Mouse (Mus musculus): ENCODE measurements at regions not wholly inside any gene's neighbourhood (a gene's known extent, or its start where the extent isn't known, plus 50 kb on each side); places are given as distances from the start of the nearest gene placed in this dataset.
A peak's percentile ranks its signal among the peaks of the same experiment; 100 is the strongest.

DNA sequence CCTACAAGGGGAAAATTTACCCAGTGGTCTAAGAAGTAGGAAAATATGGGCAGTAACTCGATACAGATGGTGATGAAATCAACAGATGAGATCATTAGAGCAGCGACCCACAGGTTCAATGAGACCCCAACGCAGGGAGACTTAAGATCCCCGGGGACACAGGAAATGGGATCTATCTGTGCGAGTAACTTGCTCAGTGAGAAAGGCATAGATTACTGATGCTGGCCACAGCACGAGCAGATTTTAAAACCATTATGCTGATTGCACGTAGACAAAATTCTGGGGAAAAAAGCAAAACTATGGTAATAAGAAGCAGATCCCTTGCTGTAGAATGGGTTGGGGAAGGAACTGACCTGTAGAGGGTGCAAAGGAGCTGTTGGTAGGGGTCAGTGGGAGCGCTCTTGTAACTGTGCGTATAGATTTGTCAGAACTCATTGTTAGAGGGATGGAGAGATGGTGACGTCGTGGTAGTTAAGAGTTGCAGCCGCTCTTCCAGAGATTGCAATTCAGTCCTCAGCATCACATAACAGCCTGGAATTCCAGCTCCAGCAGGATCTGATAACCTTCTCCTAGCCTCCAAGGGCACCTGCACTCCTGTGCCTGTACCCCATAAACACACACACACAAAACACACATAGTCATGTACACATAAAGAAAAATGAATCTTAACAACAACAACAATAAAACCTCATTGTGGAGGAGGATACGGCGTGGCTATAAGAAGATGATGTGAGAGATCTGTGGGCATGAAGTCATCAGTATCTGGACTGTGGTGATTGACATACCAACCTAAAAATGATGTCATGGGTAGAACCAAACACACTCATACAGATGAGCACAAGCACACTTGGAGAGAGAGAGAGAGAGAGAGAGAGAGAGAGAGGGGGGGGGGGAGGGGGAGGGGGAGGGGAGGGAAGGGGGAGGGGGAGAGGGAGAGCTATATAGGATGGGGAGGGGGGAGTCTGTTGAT lies 67.7 kb upstream of the Aldh1b1 start:
- ATAC-seq (ENCODE audit: low FRiP score, low read depth) (peak; percentile 80), DNase-seq (ENCODE audit: low spot score) (peak; percentile 72)
- H3K9me3 ChIP-seq (ENCODE audit: control insufficient read depth, low read length): no peaks in the 10 kb centered on the region
- H3K4me2 ChIP-seq (replicated peaks; ENCODE audit: low read depth, low read length, severe bottlenecking): no peak overlapping the region
- H3K4me1 ChIP-seq (ENCODE audit: control insufficient read depth, insufficient read depth, low read length): peaks cover 25% of the 10 kb centered on the region
- H3K4me3 ChIP-seq (replicated peaks; ENCODE audit: low read length): no peak overlapping the region
- H3K27me3 ChIP-seq (ENCODE audit: control insufficient read depth, insufficient read depth, low read length): no peaks in the 10 kb centered on the region
- no peak overlapping the region for H3K9ac ChIP-seq (ENCODE audit: low read depth, low read length, severe bottlenecking)
- 16% methylated on average over 14 of the region's 14 CpGs for WGBS
- no peaks in the 10 kb centered on the region for H3K36me3 ChIP-seq (ENCODE audit: control insufficient read depth, insufficient read depth, low read length)
- TF ChIP-seq POLR2A (IDR thresholded peaks at IDR 0.05; ENCODE audit: borderline replicate concordance, extremely low read depth, insufficient read depth, insufficient read length): no peak
- H3K27ac ChIP-seq (replicated peaks; ENCODE audit: low read depth, low read length): peak overlapping the region; percentile 82

DNA sequence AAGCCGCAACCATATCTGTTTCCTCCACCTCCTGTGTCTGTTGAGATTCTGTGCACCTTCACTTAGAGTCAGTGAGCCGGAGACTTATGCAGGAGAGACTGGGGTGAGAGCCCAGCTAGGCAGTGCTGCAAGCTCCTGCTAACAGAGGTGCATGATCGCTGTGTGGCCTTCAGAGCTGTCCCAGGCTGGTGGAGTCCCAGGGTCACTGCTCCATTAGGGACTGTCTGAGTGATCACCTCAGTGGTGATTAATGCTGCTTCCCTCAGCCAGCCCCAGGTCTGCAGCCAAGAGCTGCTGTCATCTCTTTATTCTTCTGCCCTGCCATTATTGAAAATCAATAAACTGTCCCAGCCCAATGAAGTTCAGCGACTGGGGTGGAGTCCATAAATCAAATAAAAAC lies 69.0 kb upstream of the Aldh1b1 start:
- no peak overlapping the region for H3K9ac ChIP-seq (ENCODE audit: low read depth, low read length, severe bottlenecking)
- no peak for DNase-seq (ENCODE audit: low spot score)
- TF ChIP-seq POLR2A (IDR thresholded peaks at IDR 0.05; ENCODE audit: borderline replicate concordance, extremely low read depth, insufficient read depth, insufficient read length): no peak
- WGBS: 65% methylated on average over 4 of the region's 4 CpGs
- no peak overlapping the region for H3K4me3 ChIP-seq (replicated peaks; ENCODE audit: low read length)
- no peaks in the 10 kb centered on the region for H3K9me3 ChIP-seq (ENCODE audit: control insufficient read depth, low read length)
- no peak overlapping the region for H3K27ac ChIP-seq (replicated peaks; ENCODE audit: low read depth, low read length)
- no peaks in the 10 kb centered on the region for H3K36me3 ChIP-seq (ENCODE audit: control insufficient read depth, insufficient read depth, low read length)
- no peak overlapping the region for H3K4me2 ChIP-seq (replicated peaks; ENCODE audit: low read depth, low read length, severe bottlenecking)
- H3K4me1 ChIP-seq (ENCODE audit: control insufficient read depth, insufficient read depth, low read length): peaks cover 37% of the 10 kb centered on the region
- ATAC-seq (ENCODE audit: low FRiP score, low read depth): no peak
- no peaks in the 10 kb centered on the region for H3K27me3 ChIP-seq (ENCODE audit: control insufficient read depth, insufficient read depth, low read length)

DNA sequence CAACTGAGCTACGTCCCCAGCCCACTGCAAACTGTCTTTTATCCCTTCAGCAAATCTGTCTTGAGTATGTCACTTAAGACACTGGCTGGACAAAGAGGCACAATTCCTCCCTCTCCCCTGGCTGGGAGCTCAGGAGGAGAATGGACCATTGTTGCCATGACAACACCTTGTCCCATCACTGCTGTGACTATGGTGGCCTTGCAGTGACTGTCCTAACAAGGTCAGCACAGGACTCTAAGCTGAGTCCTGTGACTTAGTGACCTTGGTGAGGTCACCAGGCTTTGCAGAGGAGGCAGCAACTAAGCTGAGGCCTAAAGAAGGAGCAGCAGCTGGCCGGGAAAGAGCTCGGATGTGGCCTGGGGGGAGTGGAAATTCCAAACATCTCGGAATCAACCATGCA lies 70.0 kb upstream of the Aldh1b1 start:
- no peaks in the 10 kb centered on the region for H3K9me3 ChIP-seq (ENCODE audit: control insufficient read depth, low read length)
- H3K36me3 ChIP-seq (ENCODE audit: control insufficient read depth, insufficient read depth, low read length): no peaks in the 10 kb centered on the region
- no peak overlapping the region for H3K9ac ChIP-seq (ENCODE audit: low read depth, low read length, severe bottlenecking)
- DNase-seq (ENCODE audit: low spot score) (no peak), ATAC-seq (ENCODE audit: low FRiP score, low read depth) (no peak)
- no peak overlapping the region for H3K4me2 ChIP-seq (replicated peaks; ENCODE audit: low read depth, low read length, severe bottlenecking)
- WGBS: 40% methylated on average over 4 of the region's 4 CpGs
- no peak overlapping the region for H3K27ac ChIP-seq (replicated peaks; ENCODE audit: low read depth, low read length)
- no peak overlapping the region for H3K4me3 ChIP-seq (replicated peaks; ENCODE audit: low read length)
- peaks cover 41% of the 10 kb centered on the region for H3K4me1 ChIP-seq (ENCODE audit: control insufficient read depth, insufficient read depth, low read length)
- no peaks in the 10 kb centered on the region for H3K27me3 ChIP-seq (ENCODE audit: control insufficient read depth, insufficient read depth, low read length)
- no peak for TF ChIP-seq POLR2A (IDR thresholded peaks at IDR 0.05; ENCODE audit: borderline replicate concordance, extremely low read depth, insufficient read depth, insufficient read length)

DNA sequence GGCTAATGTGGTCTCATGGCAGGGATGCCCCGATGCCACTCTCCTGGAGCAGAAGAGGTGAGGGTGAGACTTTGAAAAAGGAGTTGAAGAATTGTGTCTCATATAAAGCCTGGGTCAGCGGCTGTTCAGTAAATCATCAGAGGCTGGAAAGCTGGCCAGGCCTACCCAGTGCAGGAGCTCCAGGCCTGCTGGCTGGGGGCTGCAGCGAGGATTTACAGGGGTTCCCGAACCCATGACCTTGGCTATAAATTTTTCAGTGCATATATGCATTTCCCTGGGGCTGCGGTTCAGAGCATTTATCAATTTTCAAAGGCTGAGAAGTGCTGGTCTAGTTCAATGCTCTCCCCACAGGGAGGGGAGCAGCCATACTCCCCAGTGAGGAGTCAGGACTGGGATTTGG lies 70.9 kb upstream of the Aldh1b1 start:
- Histone ChIP-seq H3K4me2 (replicated peaks; ENCODE audit: low read depth, low read length, severe bottlenecking) (no peak overlapping the region), H3K4me1 (ENCODE audit: control insufficient read depth, insufficient read depth, low read length) (peaks cover 41% of the 10 kb centered on the region), H3K36me3 (ENCODE audit: control insufficient read depth, insufficient read depth, low read length) (no peaks in the 10 kb centered on the region), H3K27me3 (ENCODE audit: control insufficient read depth, insufficient read depth, low read length) (no peaks in the 10 kb centered on the region), H3K27ac (replicated peaks; ENCODE audit: low read depth, low read length) (no peak overlapping the region), H3K4me3 (replicated peaks; ENCODE audit: low read length) (no peak overlapping the region), H3K9me3 (ENCODE audit: control insufficient read depth, low read length) (no peaks in the 10 kb centered on the region), H3K9ac (ENCODE audit: low read depth, low read length, severe bottlenecking) (no peak overlapping the region)
- WGBS: 44% methylated on average over 5 of the region's 5 CpGs
- DNase-seq (ENCODE audit: low spot score): no peak
- TF ChIP-seq POLR2A (IDR thresholded peaks at IDR 0.05; ENCODE audit: borderline replicate concordance, extremely low read depth, insufficient read depth, insufficient read length): no peak
- ATAC-seq (ENCODE audit: low FRiP score, low read depth): no peak

DNA sequence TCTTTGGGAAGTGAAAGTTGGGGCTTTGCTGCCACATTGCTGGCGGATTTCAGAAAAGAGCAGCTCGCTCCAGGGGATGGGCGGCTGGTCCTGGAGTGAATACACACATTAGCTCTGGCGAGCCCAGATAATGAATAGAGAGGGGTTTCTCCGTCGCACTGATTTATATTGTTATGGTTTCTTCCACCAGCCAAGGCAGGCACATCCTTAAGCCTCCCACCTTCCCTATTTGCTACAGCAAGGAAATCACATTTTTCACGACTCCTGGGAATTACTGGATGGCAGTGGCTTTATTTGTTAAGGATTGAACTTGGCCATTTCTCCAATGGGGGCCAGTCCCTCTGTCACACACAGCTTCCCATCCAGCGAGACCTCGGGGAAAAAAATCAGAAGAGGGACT lies 71.3 kb upstream of the Aldh1b1 start:
- no peak for TF ChIP-seq POLR2A (IDR thresholded peaks at IDR 0.05; ENCODE audit: borderline replicate concordance, extremely low read depth, insufficient read depth, insufficient read length)

More for the DNA sequence above, 71.3 kb upstream of the Aldh1b1 start:
- no peak for DNase-seq (ENCODE audit: low spot score)
- Histone ChIP-seq H3K4me3 (replicated peaks; ENCODE audit: low read length) (no peak overlapping the region), H3K36me3 (ENCODE audit: control insufficient read depth, insufficient read depth, low read length) (no peaks in the 10 kb centered on the region), H3K4me2 (replicated peaks; ENCODE audit: low read depth, low read length, severe bottlenecking) (no peak overlapping the region), H3K9me3 (ENCODE audit: control insufficient read depth, low read length) (no peaks in the 10 kb centered on the region), H3K4me1 (ENCODE audit: control insufficient read depth, insufficient read depth, low read length) (peaks cover 41% of the 10 kb centered on the region), H3K27me3 (ENCODE audit: control insufficient read depth, insufficient read depth, low read length) (no peaks in the 10 kb centered on the region), H3K9ac (ENCODE audit: low read depth, low read length, severe bottlenecking) (no peak overlapping the region), H3K27ac (replicated peaks; ENCODE audit: low read depth, low read length) (no peak overlapping the region)
- ATAC-seq (ENCODE audit: low FRiP score, low read depth): no peak
- WGBS: 57% methylated on average over 9 of the region's 9 CpGs
